Mouse (Mus musculus) bone marrow, adult 2 months (tissue): ENCODE data around the gene Nipal4. TPM values are rescaled to one million over a fixed set of nuclear protein-coding genes. Genes with fewer than 3 reads are reported as not detected.

Experiments used
- H3K27ac ChIP-seq: fragments of 200-500 bp; 2 replicates; pipeline ENCODE4 v1.5.1; 2012; ENCODE audit warnings: low read depth, mild to moderate bottlenecking, control low read depth, inconsistent platforms, low read length; ENCODE audit not compliant: control insufficient read depth, poor library complexity, insufficient read depth
- H3K4me1 ChIP-seq: fragments of 200-500 bp; 2 replicates; pipeline ENCODE4 v1.6.1; 2011; ENCODE audit warnings: low read length; ENCODE audit not compliant: control insufficient read depth, insufficient read depth
- H3K4me3 ChIP-seq: fragments of 200-500 bp; replicated peaks from 2 replicates; pipeline ENCODE3; 2011; ENCODE audit warnings: mild to moderate bottlenecking, low read depth, low read length, control low read depth; ENCODE audit not compliant: control insufficient read depth
- CTCF ChIP-seq: fragments of 200-500 bp; IDR thresholded peaks from 2 replicates; pipeline ENCODE4 v1.5.1; 2011; ENCODE audit warnings: low read length, control low read depth; ENCODE audit not compliant: control insufficient read depth, insufficient read depth
- POLR2A ChIP-seq: fragments of 200-500 bp; IDR thresholded peaks from 2 replicates; pipeline ENCODE4 v1.6.1; 2011; ENCODE audit warnings: low read depth, mild to moderate bottlenecking, control low read depth, low read length, borderline replicate concordance; ENCODE audit not compliant: control insufficient read depth
- WGBS: fragments of 180-500 bp; shearing (Covaris S2); methylation state at CpG from one replicate; pipeline ENCODE4 v1.1.7; 2018; 5-methylcytosine and 5-hydroxymethylcytosine counted together
- polyA plus RNA-seq: library from polyadenylated mRNA; stranded (reverse); fragments of >200 nt; gene quantifications from 2 replicates; pipeline ENCODE4 v1.2.4, GENCODE M21; 2011; ENCODE audit warnings: low replicate concordance; ENCODE audit not compliant: missing spikeins, insufficient read depth, insufficient read length

Nipal4 gene
- polyA plus RNA-seq, 1 experiment: not detected

DNA sequence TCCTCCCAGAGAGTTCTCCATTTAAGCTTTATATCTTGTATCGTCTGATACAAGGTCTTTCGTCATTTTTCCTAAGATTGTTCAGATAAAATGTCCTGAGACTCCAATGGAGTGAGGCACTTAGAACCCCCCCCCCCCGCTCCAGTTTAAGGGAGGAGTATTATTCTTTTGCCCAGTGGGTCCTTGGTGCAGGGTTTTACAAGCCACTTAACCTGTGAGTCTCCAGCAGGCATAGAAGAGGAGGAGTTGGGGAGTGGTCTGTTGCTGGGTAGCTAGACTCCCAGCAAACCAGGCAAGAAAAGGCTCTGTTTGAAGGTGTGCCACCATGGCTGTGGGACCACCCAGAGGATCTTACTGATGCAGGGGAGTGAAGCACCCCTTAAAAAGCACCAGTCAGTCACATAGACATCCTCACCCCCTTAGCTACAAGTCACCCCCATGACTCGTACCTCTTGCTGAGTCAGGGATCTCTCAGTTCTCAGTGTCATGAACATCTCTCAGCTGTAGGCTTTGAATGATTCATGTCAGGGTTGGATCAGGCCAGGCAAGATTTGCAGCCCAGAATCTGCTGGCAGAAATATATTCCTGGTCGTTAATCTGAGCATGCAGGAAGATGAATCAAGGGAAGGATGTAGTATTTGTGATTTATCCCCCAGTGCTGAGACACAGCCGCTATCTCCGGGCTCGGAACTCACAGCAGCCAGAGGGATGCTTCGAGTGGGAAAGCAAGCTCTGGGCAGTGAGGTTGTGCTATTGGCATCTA, 50.7 kb downstream of the Nipal4 start:
- 75% methylated on average over 9 of the region's 9 CpGs for WGBS
- TF ChIP-seq POLR2A: no peak
- no peak for TF ChIP-seq CTCF
- Histone ChIP-seq H3K4me1 (no peaks in the 10 kb centered on the region; the same call in 1 of the 2 replicates), H3K4me3 (no peak overlapping the region), H3K27ac (no peak overlapping the region)

DNA sequence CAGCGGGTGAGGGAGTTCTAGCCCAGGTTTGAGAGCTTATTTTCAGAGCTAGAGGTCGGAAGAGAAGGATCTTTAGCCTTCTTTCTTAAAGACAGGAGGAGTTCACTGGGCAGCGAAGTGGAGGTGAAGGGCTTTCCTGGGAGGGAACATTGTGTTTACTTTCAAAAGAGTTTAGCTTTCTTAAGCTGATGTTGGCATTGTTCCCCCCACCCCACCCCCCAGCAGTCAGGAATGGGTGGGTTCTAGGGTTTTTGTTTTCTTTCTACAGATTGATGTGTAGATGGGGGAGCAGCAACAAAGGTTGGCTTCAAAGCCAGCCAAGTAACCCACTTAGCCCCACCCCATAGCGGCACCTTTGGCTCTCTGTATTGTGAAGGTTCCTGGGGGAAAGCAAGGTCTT, 51.3 kb downstream of the Nipal4 start:
- Histone ChIP-seq H3K4me1 (no peaks in the 10 kb centered on the region; the same call in 1 of the 2 replicates), H3K27ac (no peak overlapping the region), H3K4me3 (no peak overlapping the region)
- TF ChIP-seq POLR2A (no peak), CTCF (no peak)
- 87% methylated on average over 4 of the region's 4 CpGs for WGBS

DNA sequence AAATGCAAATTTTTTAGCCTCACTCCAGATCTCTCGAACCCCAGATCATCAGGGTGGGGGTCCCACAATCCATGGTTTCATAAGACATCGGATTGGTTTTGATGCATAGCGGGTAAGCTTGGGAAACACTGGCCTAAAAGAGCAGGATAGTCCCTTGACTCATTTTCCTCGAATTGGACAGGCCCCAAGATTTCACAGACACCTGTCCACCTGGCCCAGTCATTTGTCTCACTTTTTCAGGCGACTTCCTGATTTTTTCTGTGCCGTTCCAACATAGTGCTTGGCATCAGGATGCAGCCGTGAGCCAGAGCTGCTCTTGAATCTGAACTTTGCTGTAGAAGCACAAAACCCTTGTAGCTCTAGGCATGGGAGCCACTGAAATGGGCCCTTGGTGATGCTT, 52.1 kb downstream of the Nipal4 start:
- WGBS: 66% methylated on average over 7 of the region's 7 CpGs
- TF ChIP-seq CTCF (no peak), POLR2A (no peak)

DNA sequence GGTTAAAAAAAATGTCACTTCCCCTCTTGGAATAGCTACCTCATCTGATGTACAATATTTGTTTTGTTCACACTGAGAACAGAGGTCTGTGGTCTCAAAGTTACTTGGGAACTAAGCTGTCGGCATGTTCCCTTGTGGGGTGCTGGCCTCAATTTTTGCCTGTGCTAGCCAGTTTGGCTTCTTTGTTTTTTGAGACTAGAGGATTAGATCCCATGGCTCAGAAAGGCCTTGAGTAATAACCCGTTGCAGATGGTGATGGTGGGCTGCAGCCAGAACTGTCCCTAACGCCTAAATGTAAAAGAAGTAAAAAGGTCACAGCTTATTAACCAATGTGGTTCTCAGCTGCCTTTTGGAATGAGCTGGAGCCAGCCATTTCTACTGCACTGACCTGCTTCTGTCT, 53.1 kb downstream of the Nipal4 start:
- H3K27ac ChIP-seq: no peak overlapping the region
- 67% methylated on average over 3 of the region's 3 CpGs for WGBS
- TF ChIP-seq CTCF: no peak
- no peak for TF ChIP-seq POLR2A
- no peaks in the 10 kb centered on the region; the same call in 1 of the 2 replicates for H3K4me1 ChIP-seq
- no peak overlapping the region for H3K4me3 ChIP-seq

More for the DNA sequence above, 52.1 kb downstream of the Nipal4 start:
- Histone ChIP-seq H3K4me1 (no peaks in the 10 kb centered on the region; the same call in 1 of the 2 replicates), H3K27ac (no peak overlapping the region), H3K4me3 (no peak overlapping the region)

DNA sequence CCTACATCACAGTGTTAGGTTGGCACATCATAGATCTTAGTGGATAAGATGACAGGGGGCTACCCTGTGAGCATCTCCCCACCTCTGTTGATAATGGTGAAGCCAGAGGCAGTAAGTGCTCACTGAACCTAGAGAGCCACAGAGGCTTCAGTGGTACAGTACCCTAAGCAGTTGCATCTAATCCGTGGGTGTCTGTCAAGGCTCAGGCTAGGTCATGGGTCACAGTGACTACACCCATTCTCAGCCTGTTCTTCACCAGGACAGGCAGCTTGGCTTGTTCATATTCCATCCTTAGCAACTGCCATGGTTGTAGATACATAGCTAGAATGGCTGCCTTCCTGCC, 55.4 kb downstream of the Nipal4 start:
- Histone ChIP-seq H3K4me1 (no peaks in the 10 kb centered on the region; the same call in 1 of the 2 replicates), H3K4me3 (no peak overlapping the region), H3K27ac (no peak overlapping the region)
- TF ChIP-seq CTCF (no peak), POLR2A (no peak)
- WGBS: 87% methylated on average over 1 of the region's 1 CpGs

DNA sequence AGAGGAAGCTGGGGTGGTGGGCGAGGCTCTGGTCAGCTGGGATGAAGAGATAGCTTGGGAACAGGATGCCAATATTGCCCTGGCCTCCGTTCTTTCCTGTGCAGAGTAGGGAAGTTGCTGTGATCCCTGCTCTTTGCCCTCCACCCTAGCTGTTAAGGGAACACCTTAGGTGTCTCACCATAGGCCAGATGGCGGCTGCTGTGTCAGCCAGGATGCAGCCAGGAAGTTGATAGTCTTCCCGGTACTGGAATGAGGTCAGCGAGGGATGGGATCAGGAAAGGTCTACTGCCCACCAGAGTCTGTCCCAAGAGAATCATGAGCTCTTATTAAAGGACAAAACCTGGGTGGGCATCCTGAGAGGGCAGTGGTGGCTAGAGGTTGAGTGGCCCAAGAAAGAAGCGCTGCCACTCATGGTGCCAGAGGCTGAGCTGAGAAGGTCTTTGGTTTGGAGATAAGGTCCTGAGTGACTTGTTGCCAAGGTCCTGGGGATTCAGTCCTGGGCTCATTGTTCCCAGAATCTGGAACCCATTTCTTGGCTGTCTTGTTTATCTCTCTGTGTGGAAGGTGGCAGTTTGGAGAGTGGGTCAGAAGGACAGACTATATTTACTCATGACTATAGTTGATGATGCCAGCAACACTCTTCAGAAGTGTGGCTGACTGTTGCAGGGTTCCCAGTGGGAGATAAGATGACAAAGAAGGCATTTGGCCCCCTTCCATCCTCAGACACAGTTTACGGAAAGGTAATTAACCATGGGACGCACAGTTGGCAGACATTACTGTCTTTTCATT, 56.0 kb downstream of the Nipal4 start:
- no peak for TF ChIP-seq CTCF
- TF ChIP-seq POLR2A: no peak
- H3K27ac ChIP-seq: no peak overlapping the region
- no peaks in the 10 kb centered on the region for H3K4me1 ChIP-seq
- no peak overlapping the region for H3K4me3 ChIP-seq
- 65% methylated on average over 8 of the region's 8 CpGs for WGBS

DNA sequence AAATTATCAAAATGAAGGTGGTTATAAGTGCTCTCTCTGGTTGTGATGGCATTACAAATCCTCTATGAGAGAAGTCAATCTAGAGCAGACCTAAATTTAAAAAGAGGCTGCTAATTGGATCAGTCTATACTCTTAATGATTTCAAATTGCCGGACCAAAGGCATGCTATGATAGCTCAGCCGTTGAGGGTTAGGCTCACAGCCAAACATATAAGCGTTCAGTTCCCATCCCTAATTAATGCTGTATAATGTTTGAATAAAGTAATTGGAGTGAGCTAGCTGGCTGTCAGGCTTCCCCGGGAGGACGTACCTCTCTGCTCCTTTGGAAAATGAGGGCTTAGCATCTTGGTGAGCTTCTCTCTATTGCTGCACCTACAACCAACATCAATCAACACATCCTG, 57.1 kb downstream of the Nipal4 start:
- Histone ChIP-seq H3K4me3 (no peak overlapping the region), H3K4me1 (no peaks in the 10 kb centered on the region), H3K27ac (no peak overlapping the region)
- WGBS: 91% methylated on average over 5 of the region's 5 CpGs
- TF ChIP-seq CTCF (no peak), POLR2A (no peak)

DNA sequence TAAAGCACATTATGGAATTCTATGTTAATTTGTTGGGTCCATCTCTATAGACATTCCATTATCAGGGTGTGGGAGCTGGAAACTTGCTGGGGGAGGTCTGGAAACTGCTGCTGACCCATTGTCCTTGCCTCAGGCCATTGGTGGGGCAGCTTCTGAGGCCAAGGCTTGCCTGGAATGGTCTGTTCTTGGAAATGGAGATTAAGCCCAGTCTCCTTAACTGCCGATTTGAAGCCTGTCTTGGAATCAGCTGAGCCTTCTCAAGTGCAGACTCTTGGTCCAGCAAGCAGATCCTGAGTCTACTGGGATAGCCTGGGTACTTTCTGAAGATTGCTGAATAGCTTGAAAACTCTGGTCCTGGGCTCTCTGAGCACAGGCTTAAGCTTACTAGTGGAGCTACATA, 59.3 kb downstream of the Nipal4 start:
- Histone ChIP-seq H3K4me3 (no peak overlapping the region), H3K27ac (no peak overlapping the region), H3K4me1 (no peaks in the 10 kb centered on the region)
- TF ChIP-seq POLR2A: no peak
- no peak for TF ChIP-seq CTCF
- WGBS: 83% methylated on average over 1 of the region's 1 CpGs
